Mouse (Mus musculus) frontal cortex, postnatal 10 days (tissue): ENCODE data around the gene Arrdc2.

ENCODE experiments used
- DNase-seq, 2 experiments: peaks; one replicate each; pipeline ENCODE4 v3.0.0; 2022; ENCODE audit warnings: low spot score in 2 of 2, mixed read lengths in 1 of 2

Gene Arrdc2

DNA sequence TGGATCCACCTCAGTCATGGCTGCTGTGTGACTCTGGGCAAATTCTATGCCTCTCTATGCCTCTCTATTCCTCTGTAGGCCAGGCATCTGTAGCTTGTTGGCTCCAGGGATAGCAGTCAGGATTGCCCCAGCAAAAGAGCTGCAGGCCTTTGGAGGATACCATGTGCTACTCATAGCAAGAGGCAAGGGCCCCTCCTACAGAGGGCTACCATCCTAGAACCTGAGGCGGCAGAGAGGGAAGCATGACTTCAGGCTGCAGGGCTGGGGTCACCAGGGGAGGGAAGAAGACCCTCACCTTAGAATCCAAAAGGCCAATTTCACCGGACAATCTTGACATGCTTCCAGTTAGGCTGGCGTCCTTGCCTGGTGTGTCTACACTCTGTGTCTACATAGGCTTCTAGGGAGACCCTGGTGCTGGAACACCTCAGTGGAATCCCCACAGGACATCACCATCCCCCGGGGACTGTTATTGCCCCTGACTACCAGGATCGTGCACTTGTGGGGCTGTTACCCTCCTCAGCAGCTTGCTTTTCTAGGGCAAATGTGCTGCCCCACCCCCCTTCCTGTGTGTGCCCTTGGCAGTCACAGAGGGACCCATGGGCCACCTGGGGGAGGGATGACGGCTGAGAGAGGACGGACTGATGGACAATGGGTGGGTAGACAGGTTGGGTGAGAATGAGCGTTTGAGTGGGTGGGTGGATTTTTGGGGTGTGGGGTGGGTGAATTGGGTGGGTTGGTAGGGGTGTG, 30.4 kb downstream of the Arrdc2 start:
- DNase-seq = no peak

DNA sequence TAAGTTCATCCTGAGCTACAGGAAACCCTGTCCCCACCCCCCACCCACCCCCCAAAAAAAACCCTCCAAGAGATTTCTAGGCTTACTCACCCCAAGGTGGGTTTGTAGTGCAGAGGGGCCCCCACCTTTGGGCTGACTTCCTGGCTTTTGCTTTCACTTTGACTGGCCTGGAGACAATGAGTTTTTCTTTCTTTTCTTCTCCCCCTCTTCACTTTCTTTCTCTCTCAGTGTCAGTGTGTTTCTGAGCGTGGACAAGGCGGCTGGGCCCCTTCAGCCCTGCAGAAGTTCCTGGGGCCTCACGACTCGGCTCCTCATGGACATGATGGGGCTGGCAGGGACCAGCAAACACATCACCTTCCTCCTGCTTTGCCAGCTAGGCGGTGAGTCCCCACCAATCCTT, 31.3 kb downstream of the Arrdc2 start, which contains the start of gene Il12rb1:
Gene Il12rb1, plus strand, starts transcription at position 211 of the 400 bp plus-strand sequence.
- no peak for DNase-seq

GRCm38 (mm10) chr8:70807304-70807703, 32.2 kb downstream of the Arrdc2 start:
- no peak for DNase-seq

GRCm38 (mm10) chr8:70806541-70806940, 33.0 kb downstream of the Arrdc2 start:
- DNase-seq = no peak

DNA sequence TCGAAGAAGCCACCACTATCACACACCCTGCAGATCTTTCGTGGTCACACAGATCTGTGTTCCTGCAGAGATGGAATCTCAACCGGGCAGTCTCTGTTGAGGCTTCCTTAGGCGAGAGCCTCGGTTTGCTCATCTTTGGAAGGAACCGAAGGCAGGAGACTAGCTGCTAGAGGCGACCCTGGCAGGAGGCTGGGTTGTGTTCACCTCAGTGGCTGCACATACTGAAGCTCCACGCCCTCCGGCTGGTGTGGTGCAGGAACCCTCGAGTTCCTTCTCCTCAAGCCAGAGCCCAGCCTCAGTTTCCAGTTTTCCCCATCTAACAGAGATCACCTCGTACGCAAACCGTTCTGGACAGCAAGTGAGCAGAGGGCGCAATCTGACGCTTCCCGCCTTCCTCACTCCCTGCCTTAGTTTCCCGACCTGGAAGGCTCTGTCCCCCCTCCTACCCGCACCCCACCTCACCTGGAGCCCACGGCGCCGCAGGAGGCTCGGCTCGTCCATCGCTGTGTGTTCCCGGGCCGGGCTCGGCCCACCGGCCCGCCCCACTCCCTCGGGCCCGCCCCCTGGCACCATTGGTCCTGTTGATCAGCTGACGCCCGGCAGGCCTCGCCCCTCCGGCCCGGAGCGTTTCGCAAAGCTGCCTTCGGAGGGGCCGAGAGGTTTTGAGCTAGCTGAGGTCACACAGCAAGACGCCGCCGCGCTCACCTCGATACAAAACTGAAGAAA, 34.9 kb downstream of the Arrdc2 start, which contains the start of gene Mast3:
Gene Mast3, minus strand, starts transcription at position 574 of the 726 bp plus-strand sequence.
- peak; percentile 67 to 77 for DNase-seq

DNA sequence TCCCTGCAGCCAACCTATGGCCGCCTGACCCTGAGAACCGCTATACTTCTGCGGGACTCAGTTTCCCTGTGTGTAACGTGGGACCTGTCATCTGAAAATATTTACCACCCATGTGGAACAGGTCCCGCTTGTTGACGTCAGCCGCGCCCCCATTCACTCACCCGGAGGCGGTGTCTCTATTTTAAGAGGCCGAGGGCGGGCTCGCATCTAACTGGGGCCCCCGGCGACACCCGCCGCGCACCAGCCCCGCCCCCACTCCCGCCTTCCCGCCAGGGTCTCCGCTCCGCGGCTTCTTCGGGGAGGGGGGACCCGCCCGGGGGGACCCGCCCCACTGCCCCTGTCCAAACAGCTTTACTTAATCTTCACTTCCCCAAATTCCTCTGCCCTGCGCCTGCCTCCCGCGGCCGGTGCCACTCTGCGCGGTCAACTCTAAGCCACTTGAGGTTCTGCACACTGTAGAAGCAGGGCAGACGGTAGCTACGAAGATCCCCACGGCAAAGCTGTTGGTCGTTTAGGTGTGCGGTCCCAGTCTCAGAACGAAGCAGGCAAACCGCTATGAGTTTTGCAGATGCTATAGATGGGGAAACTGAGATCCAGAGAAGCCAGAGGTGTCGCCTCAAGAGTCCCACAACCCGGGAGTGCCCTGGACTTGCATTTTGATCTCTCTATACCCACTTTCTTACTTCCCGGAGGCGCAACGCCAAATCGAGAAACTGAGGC, 35.6 kb downstream of the Arrdc2 start:
- DNase-seq = peak; percentile 46 to 56

- no peak for DNase-seq
Measured at GRCm38 (mm10) chr8:70802786-70803510, 36.6 kb downstream of the Arrdc2 start.

- DNase-seq = no peak
Measured at GRCm38 (mm10) chr8:70801830-70802229, 37.7 kb downstream of the Arrdc2 start.

- no peak for DNase-seq
Measured at GRCm38 (mm10) chr8:70801156-70801555, 38.4 kb downstream of the Arrdc2 start.

DNA sequence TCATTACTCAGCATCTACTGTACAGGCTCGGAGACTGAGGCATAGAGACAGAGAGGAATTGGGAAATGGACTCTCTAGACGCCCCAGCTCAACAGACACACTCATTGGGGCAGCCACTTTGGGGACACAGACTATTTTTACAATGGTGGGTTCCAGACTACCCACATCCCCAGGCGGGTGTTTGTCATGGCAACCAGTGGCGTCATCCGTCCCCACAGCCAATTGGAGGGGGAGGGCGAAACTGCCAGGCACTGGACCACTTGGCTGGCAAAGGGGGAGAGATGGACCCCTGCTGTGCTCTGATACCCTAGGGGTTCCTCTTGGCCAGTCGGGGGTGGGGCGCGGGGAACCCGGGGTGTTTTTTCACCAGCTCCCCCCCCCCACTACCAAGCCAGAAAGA, 38.9 kb downstream of the Arrdc2 start:
- DNase-seq = no peak

- DNase-seq = peak in 1 of 2 experiments; percentile 47
Measured at GRCm38 (mm10) chr8:70798281-70798680, 41.2 kb downstream of the Arrdc2 start.

GRCm38 (mm10) chr8:70797081-70798070, 42.1 kb downstream of the Arrdc2 start:
- DNase-seq = peak; percentile 86 to 91

DNA sequence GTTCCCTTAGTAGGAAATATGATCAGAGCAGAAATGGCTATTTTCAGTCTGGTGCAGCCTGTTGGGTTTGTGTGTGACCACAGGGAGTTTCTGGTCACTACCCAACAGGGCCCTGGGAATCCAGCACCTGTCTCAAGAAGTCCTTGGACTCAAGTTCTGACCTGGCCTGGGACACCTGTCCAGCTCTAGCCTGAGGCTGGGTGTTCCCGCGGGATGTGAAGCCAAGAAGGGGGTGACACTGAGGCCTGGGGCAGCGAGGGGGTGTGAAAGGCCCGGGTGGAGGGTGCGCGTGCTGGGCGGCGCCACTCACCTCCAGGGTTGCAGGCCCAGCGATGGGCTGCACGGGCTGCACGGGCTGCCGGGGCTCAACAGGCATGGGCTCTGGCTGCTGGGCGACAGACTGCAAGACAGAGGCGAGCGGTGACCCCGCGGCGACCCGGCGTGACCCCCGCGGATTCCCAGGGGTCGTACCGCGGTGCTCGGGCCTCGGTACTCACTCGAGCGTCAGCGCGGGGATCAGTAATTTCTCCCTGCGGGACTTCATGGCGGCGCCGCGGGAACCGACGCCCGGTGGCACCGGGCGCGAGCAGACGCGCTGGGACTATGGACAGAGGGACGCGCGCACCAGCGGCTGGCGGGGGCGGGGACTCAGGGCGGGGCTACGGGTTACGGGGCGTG, 43.0 kb downstream of the Arrdc2 start:
- DNase-seq = peak; percentile 55 to 64

- DNase-seq = no peak
Measured at GRCm38 (mm10) chr8:70795370-70795769, 44.1 kb downstream of the Arrdc2 start.

DNA sequence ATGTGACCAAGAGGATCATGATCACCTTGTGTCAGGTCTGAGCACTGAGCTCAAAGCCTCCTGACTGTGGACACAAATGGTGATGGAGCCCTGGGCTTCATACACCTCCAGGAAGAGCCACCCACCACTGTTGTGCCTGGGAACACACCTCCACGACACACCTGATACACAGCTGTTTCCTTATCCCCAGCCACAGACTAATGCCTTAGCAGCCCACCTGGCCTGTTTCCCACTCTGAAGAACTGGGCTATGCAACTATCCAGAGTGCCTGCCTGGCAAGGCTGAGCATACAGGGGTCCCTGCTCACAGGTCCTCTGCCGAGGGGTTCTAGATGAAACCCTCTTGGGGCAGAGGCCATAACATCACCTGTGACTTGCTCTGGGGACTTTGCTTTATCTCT, 45.3 kb downstream of the Arrdc2 start:
- DNase-seq = no peak

DNA sequence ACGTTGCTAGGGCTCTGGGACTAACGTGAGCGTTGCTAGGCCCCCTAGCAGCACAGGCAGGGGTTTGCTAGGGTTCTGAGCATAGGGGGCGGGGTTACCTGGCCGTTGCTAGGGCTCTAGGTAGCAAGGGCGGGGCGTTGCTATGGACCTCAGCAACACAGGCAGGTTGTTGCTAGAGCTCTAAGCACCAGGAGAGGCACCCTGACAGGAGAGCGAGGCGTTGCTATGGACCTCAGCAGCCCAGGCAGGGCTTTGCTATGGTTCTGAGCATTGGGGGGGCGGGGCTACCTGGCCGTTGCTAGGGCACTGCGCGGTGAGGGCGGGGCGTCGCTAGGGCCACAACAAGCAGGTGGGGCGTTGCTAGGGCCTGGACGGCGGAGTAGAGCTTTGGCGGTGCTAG, 46.8 kb downstream of the Arrdc2 start:
- no peak for DNase-seq

DNA sequence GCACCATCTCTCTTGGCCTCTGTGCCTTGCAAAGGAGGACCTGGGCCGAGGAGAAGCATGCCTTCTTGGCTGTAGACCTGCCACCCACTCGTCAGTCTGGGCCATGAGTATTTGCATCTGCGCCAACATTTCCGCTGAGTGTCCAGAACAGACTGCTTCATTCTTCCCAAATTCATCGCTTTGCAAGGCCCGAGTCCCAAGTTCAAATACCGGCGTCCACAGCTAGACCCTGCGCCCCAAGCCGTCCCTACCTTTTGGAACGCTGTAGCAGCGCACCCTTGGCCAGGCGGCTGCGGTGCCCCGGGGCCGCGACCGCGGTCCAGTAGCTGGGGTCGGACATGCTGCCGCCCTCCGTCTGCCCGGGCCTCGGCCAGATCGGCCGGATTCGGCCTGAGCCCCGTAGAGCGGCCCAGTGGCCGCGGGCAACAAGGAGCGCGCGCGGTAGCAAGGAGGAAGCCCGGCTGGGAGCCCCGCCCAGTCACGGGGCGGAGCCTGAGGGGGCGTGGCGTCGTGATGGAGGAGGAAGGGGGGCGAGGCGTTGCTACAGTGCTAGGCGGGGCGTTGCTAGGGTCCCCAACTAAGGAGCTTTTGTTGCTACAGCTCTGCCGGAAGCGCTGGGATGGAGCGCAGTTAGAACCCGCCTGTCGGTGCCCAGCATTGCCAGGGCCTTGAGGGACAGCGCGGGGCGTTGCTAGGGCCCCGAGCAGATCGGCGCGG, 47.4 kb downstream of the Arrdc2 start:
- DNase-seq = peak; percentile 95 to 96

DNA sequence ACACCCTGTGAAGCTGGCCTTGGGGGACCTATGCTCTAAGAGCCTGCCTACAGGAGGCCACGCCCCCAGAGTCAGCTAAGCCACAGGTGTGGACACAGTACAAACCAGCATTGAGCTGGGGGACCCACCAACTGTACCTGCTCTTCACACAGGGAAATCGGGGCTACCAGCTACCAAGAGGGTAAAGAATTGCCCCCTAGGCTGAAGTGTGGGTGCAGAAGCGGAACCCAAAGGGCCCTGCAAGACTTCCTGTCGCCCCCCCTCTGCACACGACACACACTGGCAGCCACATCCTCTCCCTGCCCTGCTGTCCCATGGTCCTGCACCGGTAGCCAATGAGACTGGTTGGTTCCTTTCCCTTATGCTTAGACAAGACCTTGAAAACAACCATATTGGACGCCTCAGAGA, 48.2 kb downstream of the Arrdc2 start:
- no peak for DNase-seq

GRCm38 (mm10) chr8:70790846-70791245, 48.7 kb downstream of the Arrdc2 start:
- DNase-seq = peak in 1 of 2 experiments; percentile 49
